Mouse (Mus musculus) left cerebral cortex, postnatal 14 days (tissue): ENCODE results near the gene Trmt11. TPM values are rescaled to one million over a fixed set of nuclear protein-coding genes. Genes with fewer than 3 reads are reported as not detected.
"Not testable (repeated sequence)": the region's sequence is repeated elsewhere in the genome, so short reads cannot be mapped to it uniquely, and the experiment has no call there.

ENCODE experiments used
- DNase-seq, 2 experiments: peaks; one replicate each; pipeline ENCODE4 v3.0.0; 2021 to 2022; ENCODE audit warnings: low spot score in 2 of 2, mixed read lengths in 1 of 2
- intact Hi-C: fragments of 180-260 bp; cut with DNase I; formaldehyde crosslinking; loops from one replicate; pipeline ENCODE4 v1.15.1; 2025
- total RNA-seq, 2 experiments: library from RNA; stranded (reverse); gene quantifications; 2 replicates each; pipeline ENCODE4 v1.2.3; 2021

Trmt11 gene
- total RNA-seq, 2 experiments from 2014 or later: 8.2 TPM

DNA sequence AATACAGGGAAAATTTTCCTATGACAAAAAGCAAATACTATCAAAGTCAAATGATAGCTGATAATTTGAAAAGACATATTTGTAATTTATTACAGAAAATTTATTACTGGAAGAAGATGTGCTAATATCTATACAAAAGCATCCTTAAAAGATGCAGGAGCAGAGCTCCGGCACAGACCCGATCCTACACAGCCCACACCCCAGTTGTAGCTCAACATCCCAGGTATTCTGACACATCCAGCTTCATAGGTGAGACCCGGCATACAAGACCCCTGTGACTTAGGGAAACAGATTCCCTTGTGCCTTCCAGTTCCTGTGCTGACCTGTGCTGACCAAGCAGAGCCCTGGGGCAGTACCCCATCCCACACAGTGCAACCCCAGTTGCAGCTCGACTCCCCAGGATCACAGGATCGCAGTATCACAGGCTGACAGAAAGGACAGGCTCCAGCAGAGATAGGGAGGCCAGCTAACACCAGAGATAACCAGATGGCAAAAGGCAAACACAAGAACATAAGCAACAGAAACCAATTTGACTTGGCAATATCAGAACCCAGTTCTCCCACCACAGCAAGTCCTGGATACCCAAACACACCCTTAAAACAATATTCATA lies 22.8 kb downstream of the Trmt11 start:
- intact Hi-C loops: no loop called here
- DNase-seq: no peak

GRCm38 (mm10) chr10:30566364-30566763 lies 34.2 kb downstream of the Trmt11 start:
- intact Hi-C loops: no loop called here
- peak in 1 of 2 experiments; percentile 16 for DNase-seq

- intact Hi-C loops: no loop called here
- no peak for DNase-seq
Measured at GRCm38 (mm10) chr10:30564651-30565050, 35.9 kb downstream of the Trmt11 start.

GRCm38 (mm10) chr10:30555686-30556578 lies 44.6 kb downstream of the Trmt11 start:
- no peak for DNase-seq

GRCm38 (mm10) chr10:30552377-30552776 lies 48.2 kb downstream of the Trmt11 start:
- DNase-seq: no peak
- intact Hi-C loops: no loop called here

More at GRCm38 (mm10) chr10:30555686-30556578, 44.6 kb downstream of the Trmt11 start:
- intact Hi-C loops: no loop called here

DNA sequence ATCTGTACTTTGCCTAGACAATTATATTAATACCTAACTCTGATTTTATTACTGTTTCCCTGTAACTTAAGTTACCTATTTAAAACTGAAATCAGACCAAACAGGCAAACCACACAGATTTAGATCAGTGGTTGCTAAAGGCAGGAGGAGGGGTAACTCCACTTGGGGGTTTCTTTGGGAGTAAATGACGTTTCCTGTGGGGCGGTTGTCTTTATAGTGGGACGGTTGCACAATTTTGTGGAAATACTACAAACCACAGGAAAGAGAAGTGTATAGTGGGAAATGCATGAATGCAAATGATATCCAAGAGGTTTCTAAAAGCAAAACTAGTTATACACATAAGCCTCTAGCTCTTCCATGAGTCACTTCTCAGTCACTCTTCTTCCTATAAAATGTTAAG lies 50.6 kb downstream of the Trmt11 start:
- intact Hi-C loops: no loop called here
- DNase-seq: no peak

DNA sequence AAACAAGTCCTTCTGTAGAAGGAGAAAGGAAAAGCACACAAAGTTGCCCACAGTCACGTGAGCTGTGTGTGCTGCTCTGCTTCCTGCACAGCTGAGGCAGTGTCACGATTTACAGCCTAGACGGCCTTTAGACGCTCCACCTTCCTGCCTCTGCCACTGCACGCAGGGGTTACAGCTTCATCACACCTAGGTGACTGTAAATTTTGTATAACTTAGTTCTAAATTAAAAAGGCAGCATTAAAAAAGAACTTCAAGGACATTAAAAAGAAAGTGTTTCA lies 62.1 kb downstream of the Trmt11 start:
- intact Hi-C loops: loop anchor here (5.0 kb wide), 1 partner anchor 1006 kb away; no protein-coding TSS in a partner anchor
- DNase-seq: no peak

- intact Hi-C loops: loop anchor here (5.0 kb wide), 1 partner anchor 1006 kb away; no protein-coding TSS in a partner anchor
- peak; percentile 72 to 83 for DNase-seq
Measured at GRCm38 (mm10) chr10:30537734-30538537, 62.6 kb downstream of the Trmt11 start.

GRCm38 (mm10) chr10:30535930-30536329 lies 64.6 kb downstream of the Trmt11 start:
- intact Hi-C loops: loop anchor here (5.0 kb wide), 1 partner anchor 1004 kb away; no protein-coding TSS in a partner anchor
- DNase-seq: not testable (repeated sequence)

DNA sequence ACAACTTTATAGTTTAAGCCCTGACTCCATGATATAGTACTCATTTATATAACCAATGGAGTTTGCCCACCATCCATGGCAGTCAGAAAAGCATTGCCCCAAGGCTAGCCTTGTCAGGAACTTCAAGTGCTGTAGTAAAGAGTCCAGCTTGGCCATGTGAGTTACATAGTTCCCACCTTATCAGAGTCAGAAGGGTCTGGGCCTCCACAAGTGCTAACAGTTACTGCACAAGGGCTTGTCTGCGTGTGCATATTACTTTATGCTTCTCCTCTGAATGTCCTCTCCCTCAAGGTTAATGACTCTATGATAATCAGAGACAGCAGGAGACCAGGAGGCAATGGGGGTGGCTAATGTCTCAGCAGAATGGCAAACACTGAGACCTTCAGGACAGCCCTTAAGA lies 73.4 kb downstream of the Trmt11 start:
- intact Hi-C loops: no loop called here
- DNase-seq: no peak

DNA sequence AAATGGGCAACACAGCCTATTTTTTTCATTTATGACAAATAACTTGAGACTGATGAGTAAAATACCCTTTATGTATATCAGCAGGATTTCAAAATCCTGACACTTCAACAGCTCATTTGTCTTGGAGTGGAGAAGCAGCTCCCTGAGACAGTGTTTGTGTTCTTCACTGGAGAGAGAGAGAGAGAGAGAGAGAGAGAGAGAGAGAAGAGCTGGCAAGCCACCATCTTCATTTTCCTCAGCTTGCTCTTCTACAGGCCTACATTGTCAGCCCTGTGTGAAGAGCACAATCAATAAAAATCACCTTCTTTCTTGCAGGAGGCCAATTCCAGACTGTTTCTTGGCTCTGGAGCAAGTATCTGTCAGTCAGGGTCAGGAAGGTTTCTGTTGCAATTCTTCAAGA lies 78.8 kb downstream of the Trmt11 start:
- intact Hi-C loops: no loop called here
- no peak for DNase-seq

GRCm38 (mm10) chr10:30519143-30519542 lies 81.4 kb downstream of the Trmt11 start:
- DNase-seq: no peak
- intact Hi-C loops: no loop called here

GRCm38 (mm10) chr10:30517224-30517623 lies 83.3 kb downstream of the Trmt11 start:
- peak in 1 of 2 experiments; percentile 10 for DNase-seq
- intact Hi-C loops: no loop called here

DNA sequence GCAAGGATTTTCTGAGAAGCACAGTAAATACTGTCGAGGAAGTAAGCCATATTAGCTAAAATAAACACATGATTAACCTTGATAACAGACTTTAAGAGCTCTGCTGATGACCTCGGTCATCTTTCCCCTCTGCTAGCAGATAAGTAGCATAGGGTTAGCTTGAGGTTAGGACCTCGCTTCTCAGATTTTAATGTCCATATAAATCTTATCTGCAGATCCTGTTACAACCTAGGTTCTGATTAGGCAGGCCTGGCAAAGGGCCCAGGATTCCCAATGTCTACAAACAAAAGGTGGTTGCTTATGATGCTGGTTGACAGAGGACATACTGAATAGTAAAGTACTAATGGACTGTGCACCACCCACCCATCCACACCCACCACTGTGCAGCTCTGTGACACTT lies 83.8 kb downstream of the Trmt11 start:
- DNase-seq: no peak
- intact Hi-C loops: no loop called here

DNA sequence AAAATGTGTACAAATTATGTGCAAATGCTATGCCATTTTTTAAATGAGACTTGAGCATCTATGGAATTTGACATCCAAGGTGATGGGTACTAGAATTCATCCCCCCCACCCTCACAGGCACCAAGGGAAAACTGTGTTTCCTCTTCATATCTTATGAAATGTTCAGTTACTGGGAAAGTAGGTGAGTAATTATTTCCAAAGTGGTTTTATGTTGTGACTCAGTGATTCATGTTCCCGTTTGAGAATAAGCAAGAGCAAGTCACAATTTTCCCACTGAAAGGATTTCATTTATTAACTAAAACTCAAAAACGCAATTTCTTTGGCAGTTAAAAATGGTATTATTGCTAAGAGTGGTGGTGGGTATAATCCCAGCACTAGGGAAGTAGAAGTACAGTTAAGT lies 95.8 kb downstream of the Trmt11 start:
- intact Hi-C loops: no loop called here
- no peak for DNase-seq

GRCm38 (mm10) chr10:30503168-30503567 lies 97.4 kb downstream of the Trmt11 start:
- DNase-seq: no peak
- intact Hi-C loops: no loop called here

DNA sequence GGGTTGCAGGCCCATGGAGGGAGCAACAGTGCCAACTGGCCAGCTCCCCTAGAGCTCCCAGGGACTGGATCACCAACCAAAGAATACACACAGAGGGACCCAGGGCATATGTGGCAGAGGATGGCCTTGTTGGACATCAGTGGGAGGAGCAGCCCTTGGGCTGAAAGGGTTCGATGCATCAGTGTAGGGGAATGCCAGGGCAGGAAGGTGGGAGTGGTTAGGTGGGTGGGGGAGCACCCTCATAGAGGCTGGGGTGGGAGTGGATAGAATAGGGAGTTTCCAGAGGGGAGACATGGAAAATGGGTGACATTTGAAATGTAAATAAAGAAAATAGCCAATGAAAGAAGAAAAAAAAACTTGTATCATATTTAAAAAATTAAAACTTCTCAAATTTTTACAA lies 97.8 kb downstream of the Trmt11 start:
- intact Hi-C loops: no loop called here
- DNase-seq: no peak

GRCm38 (mm10) chr10:30498223-30498622 lies 102.3 kb downstream of the Trmt11 start:
- intact Hi-C loops, DNase-seq: not testable (repeated sequence)
